Mouse (Mus musculus): ENCODE measurements around the gene Terb1.

Gene Terb1

DNA sequence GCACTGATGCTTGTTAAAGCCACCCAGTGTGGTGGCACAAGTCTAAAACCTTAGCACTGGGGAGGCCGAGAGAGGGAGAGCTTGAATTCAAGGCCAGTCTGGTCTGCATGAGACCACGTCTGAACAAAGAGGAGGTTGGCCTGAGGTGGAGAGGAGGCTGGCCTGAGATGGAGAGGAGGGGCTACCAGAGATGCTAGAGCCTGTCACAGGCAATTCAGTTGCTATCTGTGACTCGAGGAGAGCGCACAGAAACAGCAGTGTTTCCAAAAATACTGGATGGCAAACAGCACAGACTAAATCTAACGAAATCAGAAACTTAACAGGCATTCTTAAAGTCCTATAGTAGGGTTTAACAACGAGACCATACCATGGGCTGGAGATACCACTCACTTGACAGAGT, 64.5 kb downstream of the Terb1 start:
- TF ChIP-seq CTCF (conservative IDR thresholded peaks at IDR 0.05; ENCODE audit: low read length) (no peak), POU5F1 (IDR thresholded peaks at IDR 0.05; ENCODE audit: borderline replicate concordance, low read length) (no peak), NANOG (IDR thresholded peaks at IDR 0.05; ENCODE audit: borderline replicate concordance, low read length) (no peak)
- H3K27me3 ChIP-seq (ENCODE audit: insufficient read depth, low read length) = no peaks in the 10 kb centered on the region
- no peaks in the 10 kb centered on the region for H3K9me3 ChIP-seq (ENCODE audit: low read length)
- peaks cover 24% of the 10 kb centered on the region for H3K4me1 ChIP-seq (replicated peaks; ENCODE audit: low read depth, low read length)
- H3K36me3 ChIP-seq (ENCODE audit: insufficient read depth, low read length) = peaks cover 10% of the 10 kb centered on the region
- H3K4me3 ChIP-seq (replicated peaks; ENCODE audit: low read length) = no peak overlapping the region

DNA sequence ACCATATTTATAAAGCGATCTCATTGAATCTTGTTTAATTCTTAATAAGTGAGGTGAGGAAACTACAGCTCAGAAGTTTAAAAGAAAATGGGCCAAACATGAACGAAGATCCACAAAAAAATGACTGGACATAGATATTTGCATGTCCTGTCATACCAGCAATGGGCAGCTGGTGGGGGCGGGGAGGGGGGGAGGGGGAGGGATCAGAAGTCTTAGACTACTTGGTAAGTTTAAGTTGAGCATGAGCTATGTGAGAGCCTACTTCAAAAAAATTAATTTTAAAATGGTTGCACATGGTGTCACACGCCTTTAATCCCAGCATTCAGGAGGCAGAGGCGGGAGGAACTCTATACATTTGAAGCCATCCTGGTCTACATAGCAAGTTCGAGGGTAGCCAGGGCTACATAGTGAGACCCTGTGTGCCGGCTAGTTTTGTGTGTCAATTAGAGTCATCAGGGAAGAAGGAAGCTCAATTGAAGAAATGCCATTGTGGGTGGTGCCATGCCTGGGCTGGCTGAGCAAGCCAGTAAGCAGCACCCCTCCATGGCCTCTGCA, 66.5 kb downstream of the Terb1 start:
- TF ChIP-seq NANOG (IDR thresholded peaks at IDR 0.05; ENCODE audit: borderline replicate concordance, low read length) (no peak), CTCF (conservative IDR thresholded peaks at IDR 0.05; ENCODE audit: low read length) (no peak), POU5F1 (IDR thresholded peaks at IDR 0.05; ENCODE audit: borderline replicate concordance, low read length) (no peak)
- H3K9me3 ChIP-seq (ENCODE audit: low read length) = no peaks in the 10 kb centered on the region
- H3K27me3 ChIP-seq (ENCODE audit: insufficient read depth, low read length) = no peaks in the 10 kb centered on the region
- H3K36me3 ChIP-seq (ENCODE audit: insufficient read depth, low read length) = peaks cover 31% of the 10 kb centered on the region
- peak overlapping the region; percentile 99 for H3K4me3 ChIP-seq (replicated peaks; ENCODE audit: low read length)
- H3K4me1 ChIP-seq (replicated peaks; ENCODE audit: low read depth, low read length) = peaks cover 41% of the 10 kb centered on the region

DNA sequence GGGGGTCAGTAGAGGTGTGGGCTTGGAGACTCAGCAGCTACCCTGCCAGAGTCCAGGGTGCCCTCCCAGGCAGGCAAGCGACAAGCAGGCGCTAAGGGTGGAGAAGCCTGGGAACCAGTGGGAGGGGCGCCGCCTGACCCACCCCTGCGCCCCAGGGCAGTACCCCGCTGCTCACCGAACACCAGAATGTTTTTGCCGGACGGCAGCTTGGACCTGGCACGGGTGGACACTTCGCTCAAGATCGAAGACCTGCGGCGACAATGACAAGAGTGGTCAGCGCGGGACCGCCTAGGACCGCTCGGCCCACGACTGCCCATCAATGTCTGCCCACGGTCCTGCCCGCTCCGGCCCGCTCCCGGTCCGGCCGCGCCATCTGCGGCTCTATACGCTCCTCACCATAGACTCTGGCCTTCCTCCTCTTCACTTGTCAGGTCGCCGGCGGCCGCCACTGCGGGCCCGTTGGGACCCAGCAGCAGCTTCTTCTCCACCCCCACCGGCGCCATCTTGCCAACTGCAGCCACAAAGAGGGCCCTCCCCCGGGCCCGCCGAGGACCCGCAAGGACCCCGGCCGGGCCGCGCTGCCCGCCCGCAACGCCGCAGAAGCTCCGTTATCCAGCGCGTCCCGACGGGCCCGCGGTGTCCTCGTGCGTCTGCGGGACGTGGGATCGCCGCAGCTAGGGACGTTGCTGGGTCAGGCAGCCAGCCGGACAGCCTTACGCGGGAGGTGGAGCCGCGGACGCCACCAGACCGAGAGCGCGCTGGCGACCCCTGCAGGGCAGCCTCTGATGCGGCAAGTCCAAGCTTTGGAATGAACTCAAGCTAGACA, 67.2 kb downstream of the Terb1 start, which contains the start of gene Dync1li2:
Dync1li2 (minus strand) TSS at position 749 of the 826 bp plus-strand sequence.
- peaks cover 36% of the 10 kb centered on the region for H3K36me3 ChIP-seq (ENCODE audit: insufficient read depth, low read length)
- H3K4me1 ChIP-seq (replicated peaks; ENCODE audit: low read depth, low read length) = peaks cover 42% of the 10 kb centered on the region
- no peaks in the 10 kb centered on the region for H3K9me3 ChIP-seq (ENCODE audit: low read length)
- H3K27me3 ChIP-seq (ENCODE audit: insufficient read depth, low read length) = no peaks in the 10 kb centered on the region
- peak within 1 kb of the TSS; percentile 99 for H3K4me3 ChIP-seq (replicated peaks; ENCODE audit: low read length)
- TF ChIP-seq CTCF (conservative IDR thresholded peaks at IDR 0.05; ENCODE audit: low read length) = peak; percentile 40
- no peak for TF ChIP-seq NANOG (IDR thresholded peaks at IDR 0.05; ENCODE audit: borderline replicate concordance, low read length)

DNA sequence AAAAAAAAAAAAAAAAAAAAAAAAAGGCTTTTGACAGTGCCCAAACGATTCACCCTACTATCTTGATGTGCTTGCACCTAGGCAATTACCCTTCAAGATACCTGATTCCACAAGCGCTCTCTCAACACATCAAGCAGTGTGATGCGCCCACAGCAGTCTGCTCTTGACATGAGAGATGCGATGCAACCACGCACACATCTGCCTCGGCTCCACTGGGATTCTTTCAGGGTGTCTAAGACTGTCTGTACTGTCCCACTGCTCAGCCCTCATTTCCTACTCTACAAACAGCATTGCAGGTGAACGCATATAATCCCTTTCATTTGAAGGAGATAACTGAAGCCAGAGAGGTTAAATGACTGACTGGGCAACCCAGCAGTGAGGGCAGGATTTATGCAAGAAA, 68.1 kb downstream of the Terb1 start:
- peaks cover 45% of the 10 kb centered on the region for H3K36me3 ChIP-seq (ENCODE audit: insufficient read depth, low read length)
- H3K4me3 ChIP-seq (replicated peaks; ENCODE audit: low read length) = peak overlapping the region; percentile 99
- H3K4me1 ChIP-seq (replicated peaks; ENCODE audit: low read depth, low read length) = peaks cover 49% of the 10 kb centered on the region
- TF ChIP-seq CTCF (conservative IDR thresholded peaks at IDR 0.05; ENCODE audit: low read length) (no peak), NANOG (IDR thresholded peaks at IDR 0.05; ENCODE audit: borderline replicate concordance, low read length) (no peak), POU5F1 (IDR thresholded peaks at IDR 0.05; ENCODE audit: borderline replicate concordance, low read length) (no peak)
- H3K27me3 ChIP-seq (ENCODE audit: insufficient read depth, low read length) = no peaks in the 10 kb centered on the region
- H3K9me3 ChIP-seq (ENCODE audit: low read length) = no peaks in the 10 kb centered on the region

DNA sequence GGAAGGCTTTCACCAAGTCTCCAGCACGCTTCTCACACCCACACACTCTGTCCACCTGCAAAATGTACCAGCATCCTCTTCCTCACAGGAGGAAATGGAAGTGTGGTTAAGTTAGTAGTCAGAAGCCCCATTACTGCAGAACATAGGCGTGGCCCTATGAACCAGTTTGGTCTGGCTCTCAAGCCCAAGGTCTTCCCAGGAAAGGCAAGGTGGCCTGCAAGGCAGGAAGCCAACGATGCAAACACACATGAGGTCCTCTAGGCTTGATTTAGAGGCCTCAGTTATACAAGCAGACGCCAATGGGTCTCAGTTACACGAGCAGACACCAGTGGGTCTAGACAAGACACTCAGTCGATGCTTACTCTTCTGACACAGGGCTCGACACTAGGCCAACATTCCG, 70.2 kb downstream of the Terb1 start:
- peaks cover 59% of the 10 kb centered on the region for H3K36me3 ChIP-seq (ENCODE audit: insufficient read depth, low read length)
- TF ChIP-seq NANOG (IDR thresholded peaks at IDR 0.05; ENCODE audit: borderline replicate concordance, low read length) (no peak), CTCF (conservative IDR thresholded peaks at IDR 0.05; ENCODE audit: low read length) (no peak), POU5F1 (IDR thresholded peaks at IDR 0.05; ENCODE audit: borderline replicate concordance, low read length) (no peak)
- H3K27me3 ChIP-seq (ENCODE audit: insufficient read depth, low read length) = no peaks in the 10 kb centered on the region
- H3K9me3 ChIP-seq (ENCODE audit: low read length) = no peaks in the 10 kb centered on the region
- H3K4me1 ChIP-seq (replicated peaks; ENCODE audit: low read depth, low read length) = peaks cover 71% of the 10 kb centered on the region
- H3K4me3 ChIP-seq (replicated peaks; ENCODE audit: low read length) = no peak overlapping the region

DNA sequence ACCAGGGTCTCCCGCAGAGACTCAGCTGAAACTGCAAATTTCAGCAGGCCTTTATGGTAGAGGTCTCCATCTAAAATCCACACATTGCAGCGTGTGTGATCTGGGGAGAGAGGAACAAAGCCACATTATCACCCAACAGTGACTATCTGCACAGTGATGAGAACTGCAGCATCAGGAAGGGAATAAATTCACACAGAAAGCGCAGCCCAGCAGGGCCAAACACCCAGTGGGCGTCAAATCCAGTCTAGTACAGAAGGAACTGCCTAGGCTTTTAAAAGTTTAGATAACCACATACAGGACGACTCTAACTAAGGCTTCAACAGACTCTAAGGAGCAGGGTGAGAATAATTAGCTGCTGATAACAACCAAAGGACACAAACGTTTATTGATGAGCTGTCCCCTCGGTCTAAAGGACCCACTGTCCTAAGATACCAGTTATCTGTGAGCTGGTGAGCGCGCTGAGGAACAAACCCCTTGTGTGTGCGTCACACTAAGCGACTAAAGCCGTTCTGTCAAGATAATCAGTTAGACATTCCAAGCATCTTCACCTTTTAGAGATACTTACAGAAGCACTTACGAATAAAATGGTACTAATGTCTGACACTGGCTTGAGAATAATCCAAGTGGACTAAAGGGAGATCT, 72.1 kb downstream of the Terb1 start:
- H3K9me3 ChIP-seq (ENCODE audit: low read length) = no peaks in the 10 kb centered on the region
- H3K36me3 ChIP-seq (ENCODE audit: insufficient read depth, low read length) = peaks cover 68% of the 10 kb centered on the region
- H3K4me3 ChIP-seq (replicated peaks; ENCODE audit: low read length) = no peak overlapping the region
- TF ChIP-seq NANOG (IDR thresholded peaks at IDR 0.05; ENCODE audit: borderline replicate concordance, low read length) = no peak
- TF ChIP-seq CTCF (conservative IDR thresholded peaks at IDR 0.05; ENCODE audit: low read length) = no peak
- no peak for TF ChIP-seq POU5F1 (IDR thresholded peaks at IDR 0.05; ENCODE audit: borderline replicate concordance, low read length)
- H3K4me1 ChIP-seq (replicated peaks; ENCODE audit: low read depth, low read length) = peaks cover 84% of the 10 kb centered on the region
- no peaks in the 10 kb centered on the region for H3K27me3 ChIP-seq (ENCODE audit: insufficient read depth, low read length)

DNA sequence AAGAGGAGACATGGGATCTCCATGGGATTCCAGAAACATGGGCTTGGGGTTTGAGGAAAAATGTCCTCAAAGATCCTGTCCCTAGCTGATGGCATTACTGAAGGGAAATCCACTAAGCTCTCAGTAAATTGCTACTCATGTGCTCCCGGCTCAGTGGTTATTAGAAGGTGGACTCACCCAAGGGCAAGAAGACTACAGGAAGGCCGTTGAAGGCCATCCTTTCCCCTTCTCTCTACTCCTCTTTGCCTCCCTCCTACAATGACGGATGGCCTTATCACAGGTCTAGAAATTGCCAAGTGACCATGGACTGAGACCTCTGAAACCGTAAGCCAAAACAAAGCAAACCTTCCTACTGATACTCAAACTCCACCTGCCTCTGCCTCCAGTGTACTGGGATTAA, 73.1 kb downstream of the Terb1 start:
- TF ChIP-seq POU5F1 (IDR thresholded peaks at IDR 0.05; ENCODE audit: borderline replicate concordance, low read length) (no peak), CTCF (conservative IDR thresholded peaks at IDR 0.05; ENCODE audit: low read length) (no peak), NANOG (IDR thresholded peaks at IDR 0.05; ENCODE audit: borderline replicate concordance, low read length) (no peak)
- Histone ChIP-seq H3K4me3 (replicated peaks; ENCODE audit: low read length) (0 out of 2 replicates have a peak overlapping the region, but pooled peaks have one; percentile 10), H3K27me3 (ENCODE audit: insufficient read depth, low read length) (no peaks in the 10 kb centered on the region), H3K4me1 (replicated peaks; ENCODE audit: low read depth, low read length) (peaks cover 88% of the 10 kb centered on the region), H3K9me3 (ENCODE audit: low read length) (no peaks in the 10 kb centered on the region), H3K36me3 (ENCODE audit: insufficient read depth, low read length) (peaks cover 78% of the 10 kb centered on the region)

DNA sequence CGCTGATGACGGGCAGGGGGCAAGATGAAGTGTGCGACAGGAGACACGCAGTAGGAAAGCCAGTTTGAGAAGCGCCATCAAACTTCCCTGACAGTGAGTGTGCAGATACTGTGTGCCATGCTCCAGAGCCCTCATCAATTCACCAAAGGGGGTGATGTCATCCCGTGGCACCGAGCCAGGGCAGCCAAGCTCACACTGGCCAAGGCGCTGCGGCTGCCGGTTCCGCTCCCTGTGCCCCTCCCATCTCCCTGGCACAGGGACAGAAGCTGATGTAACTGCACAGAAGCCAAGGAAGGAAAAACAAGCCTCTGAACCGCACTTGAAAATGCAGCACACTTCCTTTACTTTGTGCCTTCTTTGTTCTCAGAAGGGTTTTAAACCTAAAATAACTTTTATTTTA, 73.7 kb downstream of the Terb1 start:
- no peaks in the 10 kb centered on the region for H3K27me3 ChIP-seq (ENCODE audit: insufficient read depth, low read length)
- H3K4me1 ChIP-seq (replicated peaks; ENCODE audit: low read depth, low read length) = peaks cover 88% of the 10 kb centered on the region
- H3K9me3 ChIP-seq (ENCODE audit: low read length) = no peaks in the 10 kb centered on the region
- H3K4me3 ChIP-seq (replicated peaks; ENCODE audit: low read length) = peak overlapping the region; percentile 43; the same call in 1 of the 2 replicates
- H3K36me3 ChIP-seq (ENCODE audit: insufficient read depth, low read length) = peaks cover 81% of the 10 kb centered on the region
- TF ChIP-seq NANOG (IDR thresholded peaks at IDR 0.05; ENCODE audit: borderline replicate concordance, low read length) = no peak
- no peak for TF ChIP-seq CTCF (conservative IDR thresholded peaks at IDR 0.05; ENCODE audit: low read length)
- TF ChIP-seq POU5F1 (IDR thresholded peaks at IDR 0.05; ENCODE audit: borderline replicate concordance, low read length) = no peak
